Mouse (Mus musculus) lung, postnatal 25 days (tissue): Measurements from ENCODE around the gene Gm49450.

Experiments
- DNase-seq: peaks from one replicate; pipeline ENCODE4 v3.0.0; 2022; ENCODE audit warnings: low spot score

Gm49450 gene

GRCm38 (mm10) chr15:98953401-98954356 is at the start of gene Gm49450, which contains the start of gene Tuba1a:
TSS of gene Gm49450 (minus strand) at chr15:98953551.
TSS of gene Tuba1a (minus strand) at chr15:98953703.
- peak; percentile 96 for DNase-seq

GRCm38 (mm10) chr15:99001451-99001931 is 48.1 kb upstream of the Gm49450 start:
- no peak for DNase-seq

GRCm38 (mm10) chr15:99000535-99001283 is 47.4 kb upstream of the Gm49450 start:
- DNase-seq, result peak; percentile 54

- no peak for DNase-seq
These were observed 45.4 kb upstream of the Gm49450 start for GRCm38 (mm10) chr15:98998775-98999157.

- DNase-seq, result no peak
These were observed 44.8 kb upstream of the Gm49450 start for GRCm38 (mm10) chr15:98997938-98998774.

GRCm38 (mm10) chr15:98996840-98997239 is 43.5 kb upstream of the Gm49450 start:
- no peak for DNase-seq

GRCm38 (mm10) chr15:98994957-98995520 is 41.7 kb upstream of the Gm49450 start:
- DNase-seq, result no peak

- DNase-seq, result peak; percentile 91
These were observed 40.5 kb upstream of the Gm49450 start for GRCm38 (mm10) chr15:98993865-98994264.

- peak; percentile 96 for DNase-seq
These were observed 39.9 kb upstream of the Gm49450 start for GRCm38 (mm10) chr15:98993093-98993793.

GRCm38 (mm10) chr15:98992086-98992912 is 38.9 kb upstream of the Gm49450 start:
- DNase-seq, result peak; percentile 76

GRCm38 (mm10) chr15:98991540-98992050 is 38.2 kb upstream of the Gm49450 start:
- no peak for DNase-seq

GRCm38 (mm10) chr15:98990669-98991539 is 37.6 kb upstream of the Gm49450 start:
- DNase-seq, result no peak

- no peak for DNase-seq
These were observed 36.5 kb upstream of the Gm49450 start for GRCm38 (mm10) chr15:98989701-98990430.

GRCm38 (mm10) chr15:98988787-98989186 is 35.4 kb upstream of the Gm49450 start:
- no peak for DNase-seq

GRCm38 (mm10) chr15:98987661-98988181 is 34.4 kb upstream of the Gm49450 start:
- no peak for DNase-seq

GRCm38 (mm10) chr15:98987077-98987630 is 33.8 kb upstream of the Gm49450 start:
- DNase-seq, result peak; percentile 56

GRCm38 (mm10) chr15:98985982-98986715 is 32.8 kb upstream of the Gm49450 start:
- no peak for DNase-seq
